Mouse (Mus musculus) gastrocnemius, postnatal 10 days (tissue): ENCODE data around the gene Tmod4. TPM values are rescaled to one million over a fixed set of nuclear protein-coding genes. Genes with fewer than 3 reads are reported as not detected.
"Not testable (repeated sequence)": the region's sequence is repeated elsewhere in the genome, so short reads cannot be mapped to it uniquely, and the experiment has no call there.

Experiments
- DNase-seq: peaks from one replicate; pipeline ENCODE4 v3.0.0; 2021; ENCODE audit warnings: mixed read lengths
- long read RNA-seq, 2 experiments: library from polyadenylated mRNA; stranded (forward); transcript quantifications; one replicate each; pipeline ENCODE4 v2.0.0; 2021
- total RNA-seq, 2 experiments: library from RNA; stranded (reverse); gene quantifications; 2 replicates each; pipeline ENCODE4 v1.2.3; 2021

Tmod4 gene
- 100 to 1,000 TPM; 423 to 469 TPM for total RNA-seq
- long read RNA-seq, experiment 1, transcript Tmod4-202 (10 exons, 1,260 nt) = minor isoform, 82 of 283 reads
- long read RNA-seq, experiment 1, transcript Tmod4-201 (10 exons, 1,242 nt) = major isoform, 99 of 283 reads
- long read RNA-seq, experiment 1, partial matches to known transcripts = 23 of 283 reads
- long read RNA-seq, experiment 1, other reads (novel, unspliced or antisense) = 78 of 283 reads
- long read RNA-seq, experiment 2, transcript Tmod4-201 (10 exons, 1,242 nt) = major isoform, 129 of 337 reads
- long read RNA-seq, experiment 2, transcript Tmod4-202 (10 exons, 1,260 nt) = minor isoform, 100 of 337 reads
- long read RNA-seq, experiment 2, partial matches to known transcripts = 19 of 337 reads
- long read RNA-seq, experiment 2, other reads (novel, unspliced or antisense) = 89 of 337 reads

GRCm38 (mm10) chr3:95124246-95124645 lies at the start of gene Tmod4:
TSS of gene Tmod4 (plus strand) at chr3:95124476.
- peak; percentile 28 for DNase-seq

- DNase-seq = no peak
Observed at GRCm38 (mm10) chr3:95088071-95088470, 36.2 kb upstream of the Tmod4 start.

- no peak for DNase-seq
Observed at GRCm38 (mm10) chr3:95100854-95101253, 23.4 kb upstream of the Tmod4 start.

DNA sequence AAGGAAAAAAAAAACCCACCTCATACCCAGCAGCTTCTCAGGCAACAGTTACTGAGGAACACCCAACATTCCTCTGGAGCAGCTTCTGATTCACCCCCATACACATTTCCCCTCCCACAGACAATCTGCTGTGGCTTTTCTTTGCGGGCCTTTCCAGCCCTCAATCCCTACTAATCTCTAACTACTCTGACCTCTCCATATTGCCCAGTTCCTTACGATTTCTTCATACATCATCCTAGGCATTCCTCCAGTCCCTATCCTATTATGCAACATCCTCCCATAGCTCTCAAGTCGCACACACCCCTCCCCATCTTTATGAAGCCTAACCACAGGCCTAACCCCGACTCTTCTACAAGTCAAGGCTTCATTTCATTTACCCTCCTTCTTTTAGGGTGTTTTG lies 19.2 kb upstream of the Tmod4 start:
- no peak for DNase-seq

DNA sequence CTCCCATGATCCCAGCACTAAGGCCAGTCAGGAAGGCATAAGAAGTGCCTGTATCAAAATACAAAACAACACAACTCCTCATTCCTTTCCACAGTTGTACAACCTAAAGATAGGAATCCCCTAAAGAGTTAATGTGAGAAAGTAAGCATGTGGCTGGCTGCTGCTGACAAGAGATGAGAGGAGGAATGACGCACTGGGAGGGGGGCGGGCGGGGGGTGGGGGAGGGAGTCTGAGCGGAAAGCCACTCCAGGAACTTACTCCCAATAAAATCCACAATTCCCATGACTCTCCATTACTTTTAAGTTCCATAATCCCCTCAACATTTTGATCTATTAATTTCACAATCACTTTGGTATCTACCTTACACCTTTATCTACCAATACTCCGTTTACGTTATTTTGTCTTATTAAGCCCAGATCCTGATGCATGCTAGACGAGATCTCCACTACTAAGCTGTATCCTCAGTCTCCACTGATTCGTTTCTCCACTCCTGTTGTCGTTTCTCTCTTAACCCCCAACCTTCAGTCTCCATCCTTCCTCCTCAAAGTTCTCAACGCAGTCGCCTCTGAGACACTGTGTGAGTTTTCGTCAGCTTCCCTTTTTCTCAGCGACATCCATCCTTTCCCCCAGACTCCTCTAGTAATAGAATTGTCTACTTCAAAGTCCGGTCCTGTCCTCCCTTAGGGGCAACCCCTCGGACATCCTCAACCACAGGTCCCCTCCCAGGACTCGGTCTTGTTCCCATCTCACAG lies 18.5 kb upstream of the Tmod4 start:
- no peak for DNase-seq

GRCm38 (mm10) chr3:95106338-95107117 lies 17.7 kb upstream of the Tmod4 start, which contains the start of gene Pip5k1a:
TSS of gene Pip5k1a (minus strand) at chr3:95106930.
- DNase-seq = peak; percentile 97

DNA sequence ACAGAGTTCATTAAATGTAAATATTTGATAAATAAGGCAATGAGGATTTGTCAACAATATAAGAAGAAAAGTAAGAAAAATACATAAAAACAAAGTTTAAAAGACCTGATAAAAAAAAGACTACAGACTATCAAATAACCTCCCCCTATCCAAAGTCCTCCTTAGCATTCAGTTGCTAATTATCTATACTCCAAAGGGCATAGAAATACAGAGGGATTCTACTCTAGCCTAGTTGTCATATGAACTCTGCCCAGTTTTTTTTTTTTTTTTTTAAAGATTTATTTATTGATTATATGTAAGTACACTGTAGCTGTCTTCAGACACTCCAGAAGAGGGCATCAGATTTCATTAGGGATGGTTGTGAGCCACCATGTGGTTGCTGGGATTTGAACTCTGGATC lies 17.0 kb upstream of the Tmod4 start:
- not testable (repeated sequence) for DNase-seq

GRCm38 (mm10) chr3:95107898-95108297 lies 16.4 kb upstream of the Tmod4 start:
- DNase-seq = no peak

DNA sequence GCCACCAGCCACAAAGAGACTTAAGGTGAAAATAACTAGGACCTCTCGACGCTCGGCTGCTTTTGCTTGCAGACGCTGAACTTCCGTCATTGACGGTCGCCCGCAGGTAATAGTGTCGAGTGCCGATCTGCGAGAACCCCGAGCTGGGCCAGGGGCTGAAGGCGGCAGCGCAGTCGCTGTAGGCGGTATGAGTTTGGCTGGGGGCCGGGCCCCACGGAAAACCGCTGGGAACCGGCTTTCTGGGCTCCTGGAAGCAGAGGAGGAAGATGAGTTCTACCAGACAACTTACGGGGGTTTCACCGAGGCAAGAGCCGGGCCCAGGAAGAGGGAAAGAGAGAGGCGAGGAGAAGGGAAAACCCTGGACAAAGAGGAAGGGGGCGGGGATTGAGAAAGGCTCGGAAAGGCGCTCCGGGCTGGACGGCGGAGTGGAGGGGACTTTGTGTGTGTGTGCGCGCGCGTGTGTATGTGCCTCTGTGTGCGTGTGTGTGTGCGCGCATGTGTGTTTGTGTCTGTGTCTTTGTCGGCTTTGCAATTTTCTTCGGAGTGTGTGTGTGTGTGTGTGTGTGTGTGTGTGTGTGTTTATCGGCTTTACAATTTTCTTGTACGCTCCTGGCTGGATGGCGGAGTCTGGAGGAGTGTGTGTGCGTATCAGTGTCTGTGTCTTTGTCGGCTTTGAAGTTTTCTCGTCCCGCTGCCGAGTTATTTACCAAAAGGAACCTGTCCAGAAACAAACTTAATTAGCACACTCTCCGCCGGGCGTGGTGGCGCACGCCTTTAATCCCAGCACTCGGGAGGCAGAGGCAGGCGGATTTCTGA lies 13.2 kb upstream of the Tmod4 start, which contains the start of gene Vps72:
TSS of gene Vps72 (plus strand) at position 112 of the 816 bp plus-strand sequence.
- peak; percentile 83 for DNase-seq

- DNase-seq = no peak
Observed at GRCm38 (mm10) chr3:95112760-95113159, 11.5 kb upstream of the Tmod4 start.

- no peak for DNase-seq
Observed at GRCm38 (mm10) chr3:95117751-95118150, 6.5 kb upstream of the Tmod4 start.

DNA sequence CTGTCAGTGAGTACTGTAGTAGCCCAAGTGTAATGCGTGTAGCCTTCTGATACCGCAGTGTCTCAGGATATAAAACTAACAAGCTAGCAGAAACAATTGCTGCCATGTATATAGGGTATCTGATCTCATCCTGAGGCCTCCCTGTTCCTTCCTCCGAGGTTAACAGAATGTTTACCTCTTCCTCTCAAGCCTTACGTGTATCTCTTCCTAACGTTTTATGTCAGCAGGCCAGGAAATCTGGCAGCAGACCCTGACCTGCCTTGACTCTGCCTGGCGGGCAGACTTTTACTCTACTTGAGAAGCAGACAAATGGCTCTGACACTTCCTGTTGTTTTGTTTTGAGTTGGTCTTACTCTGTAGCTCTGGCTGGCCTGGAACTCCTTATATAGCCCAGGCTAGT lies 2.7 kb upstream of the Tmod4 start:
- DNase-seq = no peak

- DNase-seq = peak; percentile 83
Observed at GRCm38 (mm10) chr3:95124972-95125371, 696 bp downstream of the Tmod4 start.

GRCm38 (mm10) chr3:95129226-95129651 lies 5.0 kb downstream of the Tmod4 start:
- peak; percentile 44 for DNase-seq

- no peak for DNase-seq
Observed at GRCm38 (mm10) chr3:95130081-95130480, 5.8 kb downstream of the Tmod4 start.

GRCm38 (mm10) chr3:95132389-95132788 lies 8.1 kb downstream of the Tmod4 start:
- not testable (repeated sequence) for DNase-seq

DNA sequence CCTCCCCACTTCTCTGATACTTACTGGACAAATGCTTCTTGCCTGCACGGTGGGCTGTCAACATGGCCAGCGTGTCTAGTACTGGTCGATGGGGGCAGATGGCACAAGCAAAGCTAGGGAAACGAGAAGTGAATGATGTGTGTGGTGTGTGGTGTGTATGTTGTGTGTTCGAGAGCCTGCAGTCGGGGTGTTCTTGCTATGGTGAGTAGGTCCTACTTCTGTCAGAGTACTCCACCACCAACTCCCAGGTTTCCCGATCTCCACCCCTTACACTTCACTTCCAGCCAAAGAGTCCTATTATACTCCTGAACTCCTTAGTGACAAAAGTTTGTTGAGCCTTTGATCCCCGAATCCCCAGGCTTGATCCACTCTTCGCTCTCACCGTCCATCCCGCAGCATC lies 8.9 kb downstream of the Tmod4 start:
- DNase-seq = no peak

- peak; percentile 79 for DNase-seq
Observed at GRCm38 (mm10) chr3:95133680-95134101, 9.4 kb downstream of the Tmod4 start, which contains the start of the genes Scnm1 and Lysmd1. TSS of gene Scnm1 (minus strand) at chr3:95134011. TSS of gene Lysmd1 (plus strand) at chr3:95134088.

GRCm38 (mm10) chr3:95134133-95134532 lies 9.9 kb downstream of the Tmod4 start:
- not testable (repeated sequence) for DNase-seq

GRCm38 (mm10) chr3:95135023-95135422 lies 10.7 kb downstream of the Tmod4 start:
- DNase-seq = peak; percentile 50

GRCm38 (mm10) chr3:95135433-95136052 lies 11.3 kb downstream of the Tmod4 start:
- DNase-seq = no peak
